Mouse (Mus musculus) midbrain, embryonic 10.5 days (tissue): ENCODE measurements around the gene Kank2. TPM values are rescaled to one million over a fixed set of nuclear protein-coding genes. Genes with fewer than 3 reads are reported as not detected.

ENCODE experiments used
- microRNA-seq: library from miRNA; unstranded; fragments of <30 nt; microRNA quantifications from one replicate; pipeline ENCODE4, GENCODE M21; 2017
- polyA plus RNA-seq: library from polyadenylated mRNA; unstranded; fragments of >200 nt; fragmentation: Nextera tagmentation; extraction: Ambion mirVana; gene quantifications from 2 replicates; pipeline ENCODE4 v1.2.1, GENCODE M21; 2016

Kank2 gene
- polyA plus RNA-seq, 1 experiment from 2014 or later: 8.6 TPM

Small RNA genes within 50 kb of the gene (microRNA-seq; reads per million reads assigned to microRNA genes)
- 5.7 reads per million, percentile 13 among the genes with 10 or more reads in this experiment for gene Mir7083

Other genes starting within 250 kb of the Kank2 start
- gene Timm29, start 206.0 kb downstream of the Kank2 start, polyA plus RNA-seq: 32.0 and 37.1 TPM in 2 replicates
- gene Yipf2, start 205.9 kb downstream of the Kank2 start, polyA plus RNA-seq: 20.4 and 21.6 TPM in 2 replicates
- gene Smarca4, start 182.6 kb downstream of the Kank2 start, polyA plus RNA-seq: 139 and 162 TPM in 2 replicates
- gene Ldlr, start 75.3 kb downstream of the Kank2 start, polyA plus RNA-seq: 52.2 and 58.9 TPM in 2 replicates
- gene Spc24, start 38.4 kb downstream of the Kank2 start, polyA plus RNA-seq: 146 and 175 TPM in 2 replicates
- 0.47 and 0.83 TPM in 2 replicates for gene Angptl8, start 36.8 kb upstream of the Kank2 start, polyA plus RNA-seq
- gene Dock6, start 53.9 kb upstream of the Kank2 start, polyA plus RNA-seq: 22.0 and 23.5 TPM in 2 replicates
- 8.3 and 9.7 TPM in 2 replicates for gene Rab3d, start 119.4 kb upstream of the Kank2 start, polyA plus RNA-seq
- 4.2 and 4.6 TPM in 2 replicates for gene Ccdc159, start 128.7 kb upstream of the Kank2 start, polyA plus RNA-seq
- 39.0 and 39.2 TPM in 2 replicates for gene Tmem205, start 128.8 kb upstream of the Kank2 start, polyA plus RNA-seq
- 14.7 and 22.4 TPM in 2 replicates for gene Plppr2, start 138.3 kb upstream of the Kank2 start, polyA plus RNA-seq
- 8.1 and 8.6 TPM in 2 replicates for gene Swsap1, start 157.0 kb upstream of the Kank2 start, polyA plus RNA-seq
- gene Epor, start 164.8 kb upstream of the Kank2 start, polyA plus RNA-seq: 8.9 and 10.2 TPM in 2 replicates
- gene Rgl3, start 190.7 kb upstream of the Kank2 start, polyA plus RNA-seq: 3.0 and 3.7 TPM in 2 replicates
- gene Ccdc151, start 203.9 kb upstream of the Kank2 start, polyA plus RNA-seq: 5.7 and 6.3 TPM in 2 replicates
- gene Prkcsh, start 204.1 kb upstream of the Kank2 start, polyA plus RNA-seq: 108 and 112 TPM in 2 replicates